Mouse (Mus musculus): ENCODE data around the gene Zc2hc1c. TPM values are rescaled to one million over a fixed set of nuclear protein-coding genes. Genes with fewer than 3 reads are reported as not detected.

The Zc2hc1c gene
- polyA plus RNA-seq, 1 experiment from 2014 or later = 1.3 TPM

- no peak for ATAC-seq
- no peak overlapping the region for H3K4me3 ChIP-seq (replicated peaks)
- no peaks in the 10 kb centered on the region for H3K9me3 ChIP-seq
- H3K27me3 ChIP-seq = peaks cover 10% of the 10 kb centered on the region
- WGBS = 36% methylated on average over 2 of the region's 5 CpGs
- no peak overlapping the region for H3K27ac ChIP-seq
- H3K36me3 ChIP-seq = no peaks in the 10 kb centered on the region
- H3K4me2 ChIP-seq (replicated peaks) = no peak overlapping the region
- peaks cover 13% of the 10 kb centered on the region for H3K4me1 ChIP-seq (replicated peaks)
- H3K9ac ChIP-seq (replicated peaks) = no peak overlapping the region
These were observed 1.4 kb upstream of the Zc2hc1c start for GRCm38 (mm10) chr12:85286941-85287340.

- Histone ChIP-seq H3K4me2 (replicated peaks) (peak within 1 kb of the TSS; percentile 74), H3K4me3 (replicated peaks) (peak within 1 kb of the TSS; percentile 51), H3K4me1 (replicated peaks) (peaks cover 13% of the 10 kb centered on the region), H3K36me3 (no peaks in the 10 kb centered on the region), H3K9me3 (no peaks in the 10 kb centered on the region), H3K9ac (replicated peaks) (peak within 1 kb of the TSS; percentile 67), H3K27me3 (peaks cover 10% of the 10 kb centered on the region), H3K27ac (no peak within 1 kb of the TSS)
- 9% methylated on average over 21 of the region's 21 CpGs for WGBS
- ATAC-seq = peak; percentile 74
These were observed 444 bp upstream of the Zc2hc1c start, which contains the start of gene Acyp1 for GRCm38 (mm10) chr12:85287809-85288485. Acyp1 (minus strand) TSS chr12:85288438.

- Histone ChIP-seq H3K9ac (replicated peaks) (peak overlapping the region; percentile 67), H3K4me1 (replicated peaks) (peaks cover 13% of the 10 kb centered on the region), H3K27ac (no peak overlapping the region), H3K27me3 (peaks cover 10% of the 10 kb centered on the region), H3K36me3 (no peaks in the 10 kb centered on the region), H3K4me2 (replicated peaks) (peak overlapping the region; percentile 74), H3K9me3 (no peaks in the 10 kb centered on the region), H3K4me3 (replicated peaks) (peak overlapping the region; percentile 51)
- WGBS = 64% methylated on average over 24 of the region's 24 CpGs
- ATAC-seq = no peak
These were observed 988 bp downstream of the Zc2hc1c start for GRCm38 (mm10) chr12:85289157-85290000.

- Histone ChIP-seq H3K27ac (no peak overlapping the region), H3K4me1 (replicated peaks) (peaks cover 13% of the 10 kb centered on the region), H3K9me3 (no peaks in the 10 kb centered on the region), H3K36me3 (no peaks in the 10 kb centered on the region), H3K4me2 (replicated peaks) (no peak overlapping the region), H3K9ac (replicated peaks) (no peak overlapping the region), H3K4me3 (replicated peaks) (no peak overlapping the region), H3K27me3 (peaks cover 10% of the 10 kb centered on the region)
- ATAC-seq = no peak
- WGBS = 80% methylated on average over 10 of the region's 10 CpGs
These were observed 2.2 kb downstream of the Zc2hc1c start for GRCm38 (mm10) chr12:85290633-85291032.

- ATAC-seq = no peak
- H3K4me2 ChIP-seq (replicated peaks) = no peak overlapping the region
- peaks cover 13% of the 10 kb centered on the region for H3K4me1 ChIP-seq (replicated peaks)
- peaks cover 10% of the 10 kb centered on the region for H3K27me3 ChIP-seq
- no peak overlapping the region for H3K27ac ChIP-seq
- no peak overlapping the region for H3K9ac ChIP-seq (replicated peaks)
- H3K4me3 ChIP-seq (replicated peaks) = no peak overlapping the region
- no peaks in the 10 kb centered on the region for H3K36me3 ChIP-seq
- no peaks in the 10 kb centered on the region for H3K9me3 ChIP-seq
These were observed 3.1 kb downstream of the Zc2hc1c start for GRCm38 (mm10) chr12:85291541-85291940.

GRCm38 (mm10) chr12:85292288-85292687, 3.9 kb downstream of the Zc2hc1c start:
- no peak overlapping the region for H3K9ac ChIP-seq (replicated peaks)
- no peak overlapping the region for H3K27ac ChIP-seq
- ATAC-seq = no peak
- H3K4me1 ChIP-seq (replicated peaks) = peaks cover 13% of the 10 kb centered on the region
- H3K9me3 ChIP-seq = no peaks in the 10 kb centered on the region
- H3K36me3 ChIP-seq = no peaks in the 10 kb centered on the region
- 87% methylated on average over 6 of the region's 6 CpGs for WGBS
- H3K4me3 ChIP-seq (replicated peaks) = no peak overlapping the region
- no peak overlapping the region for H3K4me2 ChIP-seq (replicated peaks)
- H3K27me3 ChIP-seq = peaks cover 10% of the 10 kb centered on the region

- Histone ChIP-seq H3K27ac (no peak overlapping the region), H3K4me1 (replicated peaks) (peaks cover 11% of the 10 kb centered on the region)
These were observed 4.5 kb downstream of the Zc2hc1c start for GRCm38 (mm10) chr12:85292906-85293305.

GRCm38 (mm10) chr12:85295506-85295905, 7.1 kb downstream of the Zc2hc1c start:
- WGBS = 92% methylated on average over 2 of the region's 2 CpGs
- no peaks in the 10 kb centered on the region for H3K27me3 ChIP-seq
- H3K9ac ChIP-seq (replicated peaks) = no peak overlapping the region
- H3K4me1 ChIP-seq (replicated peaks) = no peaks in the 10 kb centered on the region
- H3K9me3 ChIP-seq = no peaks in the 10 kb centered on the region
- peaks cover 23% of the 10 kb centered on the region for H3K36me3 ChIP-seq
- no peak overlapping the region for H3K4me2 ChIP-seq (replicated peaks)
- no peak for ATAC-seq
- no peak overlapping the region for H3K4me3 ChIP-seq (replicated peaks)
- no peak overlapping the region for H3K27ac ChIP-seq

More at GRCm38 (mm10) chr12:85292906-85293305, 4.5 kb downstream of the Zc2hc1c start:
- Histone ChIP-seq H3K9me3 (no peaks in the 10 kb centered on the region), H3K9ac (replicated peaks) (no peak overlapping the region), H3K4me2 (replicated peaks) (no peak overlapping the region), H3K4me3 (replicated peaks) (no peak overlapping the region), H3K36me3 (no peaks in the 10 kb centered on the region), H3K27me3 (peaks cover 10% of the 10 kb centered on the region)
- ATAC-seq = no peak

- no peak overlapping the region for H3K4me2 ChIP-seq (replicated peaks)
- 88% methylated on average over 5 of the region's 5 CpGs for WGBS
These were observed 8.5 kb downstream of the Zc2hc1c start for GRCm38 (mm10) chr12:85296915-85297314.

GRCm38 (mm10) chr12:85297345-85297997, 9.1 kb downstream of the Zc2hc1c start:
- 80% methylated on average over 10 of the region's 10 CpGs for WGBS
- no peaks in the 10 kb centered on the region for H3K27me3 ChIP-seq
- no peak overlapping the region for H3K4me3 ChIP-seq (replicated peaks)
- no peak overlapping the region for H3K27ac ChIP-seq
- ATAC-seq = no peak
- H3K36me3 ChIP-seq = peaks cover 42% of the 10 kb centered on the region
- H3K9ac ChIP-seq (replicated peaks) = no peak overlapping the region
- no peak overlapping the region for H3K4me2 ChIP-seq (replicated peaks)
- no peaks in the 10 kb centered on the region for H3K4me1 ChIP-seq (replicated peaks)
- no peaks in the 10 kb centered on the region for H3K9me3 ChIP-seq

More at GRCm38 (mm10) chr12:85296915-85297314, 8.5 kb downstream of the Zc2hc1c start:
- H3K9me3 ChIP-seq = no peaks in the 10 kb centered on the region
- H3K27me3 ChIP-seq = no peaks in the 10 kb centered on the region
- no peak for ATAC-seq
- H3K4me3 ChIP-seq (replicated peaks) = no peak overlapping the region
- peaks cover 37% of the 10 kb centered on the region for H3K36me3 ChIP-seq
- H3K27ac ChIP-seq = no peak overlapping the region
- H3K9ac ChIP-seq (replicated peaks) = no peak overlapping the region
- no peaks in the 10 kb centered on the region for H3K4me1 ChIP-seq (replicated peaks)

GRCm38 (mm10) chr12:85298127-85298834, 9.9 kb downstream of the Zc2hc1c start:
- Histone ChIP-seq H3K27me3 (no peaks in the 10 kb centered on the region), H3K9ac (replicated peaks) (no peak overlapping the region), H3K27ac (no peak overlapping the region), H3K36me3 (peaks cover 48% of the 10 kb centered on the region), H3K9me3 (no peaks in the 10 kb centered on the region), H3K4me2 (replicated peaks) (no peak overlapping the region), H3K4me1 (replicated peaks) (no peaks in the 10 kb centered on the region), H3K4me3 (replicated peaks) (no peak overlapping the region)
- ATAC-seq = no peak
- 90% methylated on average over 11 of the region's 11 CpGs for WGBS

Measured in midbrain, embryonic 13.5 days (tissue).